Mouse (Mus musculus): ENCODE data around the gene Hoxc5. TPM values are rescaled to one million over a fixed set of nuclear protein-coding genes. Genes with fewer than 3 reads are reported as not detected.

Hoxc5 gene
- polyA plus RNA-seq, 1 experiment from 2014 or later = not detected

DNA sequence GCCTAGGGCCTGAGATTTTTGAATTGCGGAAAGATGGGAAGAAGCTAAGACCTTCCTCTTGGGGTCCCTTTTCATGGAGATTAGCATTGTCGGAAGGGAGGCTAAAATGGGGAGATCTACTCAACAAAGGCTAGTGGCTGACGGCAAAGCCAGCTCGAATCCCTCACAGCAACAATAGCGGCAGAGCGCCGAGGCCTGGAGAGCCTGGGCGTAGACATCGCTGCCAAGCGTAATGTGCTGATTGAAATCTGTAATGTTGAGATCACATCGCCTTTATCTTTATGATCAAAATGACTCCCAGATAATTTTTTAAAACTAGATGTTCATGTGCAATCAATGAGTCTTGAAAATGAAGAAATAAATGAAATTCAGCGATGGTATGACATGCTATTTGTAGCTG lies 32.8 kb upstream of the Hoxc5 start:
- Histone ChIP-seq H3K36me3 (ENCODE audit: poor library complexity, severe bottlenecking) (no peaks in the 10 kb centered on the region), H3K4me3 (no peak overlapping the region), H3K4me2 (no peak overlapping the region), H3K27ac (no peak overlapping the region), H3K9me3 (replicated peaks) (no peaks in the 10 kb centered on the region; the same call in 1 of the 2 replicates), H3K27me3 (peaks cover 100% of the 10 kb centered on the region), H3K4me1 (0 out of 2 replicates have a peak, but pooled peaks cover under 1% of the 10 kb centered on the region), H3K9ac (no peak overlapping the region)
- ATAC-seq = no peak
- under 1% methylated on average over 12 of the region's 12 CpGs for WGBS

DNA sequence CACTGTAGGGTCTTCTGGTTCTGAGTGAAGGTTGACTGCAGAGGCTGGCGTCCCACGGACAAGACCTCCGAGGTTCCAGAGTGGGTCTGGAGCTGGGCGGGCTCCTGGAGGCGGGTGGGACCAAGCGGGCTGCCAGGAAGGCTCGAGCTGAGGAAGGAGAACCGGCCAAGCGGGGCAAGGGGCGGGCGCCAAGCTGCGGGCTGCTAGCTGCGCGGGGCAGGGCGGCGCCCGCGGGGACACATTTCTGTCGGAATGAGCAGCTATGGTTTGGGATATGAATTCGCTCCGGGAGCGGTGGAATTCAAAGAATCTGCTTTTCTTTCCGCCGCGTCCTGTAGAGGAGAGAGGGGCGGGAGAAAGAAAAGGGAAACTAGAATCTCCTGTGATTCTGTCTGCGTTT lies 32.3 kb upstream of the Hoxc5 start:
- H3K27me3 ChIP-seq = peaks cover 100% of the 10 kb centered on the region
- WGBS = under 1% methylated on average over 27 of the region's 27 CpGs
- H3K27ac ChIP-seq = no peak overlapping the region
- H3K4me3 ChIP-seq = no peak overlapping the region
- H3K9me3 ChIP-seq (replicated peaks) = no peaks in the 10 kb centered on the region; the same call in 1 of the 2 replicates
- H3K9ac ChIP-seq = no peak overlapping the region
- no peak for ATAC-seq
- H3K4me2 ChIP-seq = no peak overlapping the region
- H3K36me3 ChIP-seq (ENCODE audit: poor library complexity, severe bottlenecking) = no peaks in the 10 kb centered on the region
- 0 out of 2 replicates have a peak, but pooled peaks cover 5% of the 10 kb centered on the region for H3K4me1 ChIP-seq

DNA sequence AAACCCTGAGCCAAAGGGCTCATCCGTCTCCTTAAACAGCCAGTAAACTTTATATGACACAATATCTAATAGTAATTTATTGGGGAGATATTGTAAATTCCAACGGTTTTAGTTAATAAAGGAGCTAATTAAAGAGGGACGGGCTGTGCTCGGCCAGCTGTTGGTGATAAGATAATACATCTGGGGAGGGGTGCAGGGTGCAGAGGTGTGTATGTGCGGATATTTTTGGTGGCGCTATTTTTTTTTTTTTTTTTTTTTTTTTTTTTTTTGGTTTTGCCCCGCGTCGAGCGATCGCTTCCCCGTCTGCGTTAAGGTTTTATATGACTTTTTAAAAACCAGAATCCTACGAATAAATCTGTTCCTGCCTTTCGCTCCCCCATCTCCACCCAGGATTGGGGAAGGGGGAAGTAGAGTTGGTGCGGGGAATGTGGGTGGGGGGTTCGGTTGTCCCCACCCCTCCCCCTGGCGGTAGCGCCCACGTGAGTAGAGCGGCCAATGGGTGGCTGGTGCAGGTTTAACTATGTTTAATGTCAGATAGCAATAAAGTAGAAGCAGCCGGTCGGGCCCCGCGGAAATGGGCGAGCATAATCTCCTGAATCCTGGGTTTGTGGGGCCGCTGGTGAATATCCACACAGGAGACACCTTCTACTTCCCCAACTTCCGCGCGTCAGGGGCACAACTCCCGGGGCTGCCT lies 30.8 kb upstream of the Hoxc5 start, which contains the start of gene Hoxc12:
Gene Hoxc12 (plus strand): TSS at position 479 of the 694 bp plus-strand sequence.
- Histone ChIP-seq H3K4me3 (no peak within 1 kb of the TSS), H3K4me2 (no peak within 1 kb of the TSS), H3K27ac (no peak within 1 kb of the TSS), H3K36me3 (ENCODE audit: poor library complexity, severe bottlenecking) (no peaks in the 10 kb centered on the region), H3K9ac (no peak within 1 kb of the TSS), H3K27me3 (peaks cover 100% of the 10 kb centered on the region), H3K9me3 (replicated peaks) (no peaks in the 10 kb centered on the region; the same call in 1 of the 2 replicates), H3K4me1 (0 out of 2 replicates have a peak, but pooled peaks cover 5% of the 10 kb centered on the region)
- no peak for ATAC-seq
- 1% methylated on average over 31 of the region's 31 CpGs for WGBS

DNA sequence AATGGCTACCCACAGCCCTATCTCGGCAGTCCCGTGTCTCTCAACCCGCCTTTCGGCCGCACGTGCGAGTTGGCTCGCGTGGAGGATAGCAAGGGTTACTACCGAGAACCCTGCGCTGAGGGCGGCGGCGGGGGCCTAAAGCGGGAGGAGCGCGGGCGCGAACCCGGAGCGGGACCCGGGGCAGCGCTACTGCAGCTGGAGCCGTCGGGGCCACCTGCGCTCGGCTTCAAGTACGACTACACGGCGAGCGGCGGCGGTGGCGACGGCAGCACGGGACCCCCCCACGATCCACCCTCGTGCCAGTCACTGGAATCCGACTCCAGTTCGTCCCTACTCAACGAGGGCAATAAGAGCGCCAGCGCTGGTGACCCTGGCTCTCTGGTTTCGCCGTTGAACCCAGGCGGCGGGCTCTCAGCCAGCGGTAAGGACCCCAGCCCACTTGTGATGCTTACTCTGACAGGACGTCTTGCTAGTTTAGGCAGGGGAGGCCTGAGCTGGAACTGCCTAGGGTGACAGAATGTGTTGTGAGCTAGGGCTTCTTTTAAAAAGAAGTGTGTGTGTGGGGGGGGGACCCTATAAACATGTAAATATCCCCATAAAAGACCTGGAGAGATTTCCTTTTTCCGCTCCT lies 30.1 kb upstream of the Hoxc5 start:
- Histone ChIP-seq H3K4me3 (no peak overlapping the region), H3K4me1 (0 out of 2 replicates have a peak, but pooled peaks cover 5% of the 10 kb centered on the region), H3K36me3 (ENCODE audit: poor library complexity, severe bottlenecking) (no peaks in the 10 kb centered on the region), H3K4me2 (no peak overlapping the region), H3K9me3 (replicated peaks) (no peaks in the 10 kb centered on the region; the same call in 1 of the 2 replicates), H3K9ac (no peak overlapping the region), H3K27ac (no peak overlapping the region), H3K27me3 (peaks cover 100% of the 10 kb centered on the region)
- ATAC-seq = no peak
- under 1% methylated on average over 50 of the region's 50 CpGs for WGBS

DNA sequence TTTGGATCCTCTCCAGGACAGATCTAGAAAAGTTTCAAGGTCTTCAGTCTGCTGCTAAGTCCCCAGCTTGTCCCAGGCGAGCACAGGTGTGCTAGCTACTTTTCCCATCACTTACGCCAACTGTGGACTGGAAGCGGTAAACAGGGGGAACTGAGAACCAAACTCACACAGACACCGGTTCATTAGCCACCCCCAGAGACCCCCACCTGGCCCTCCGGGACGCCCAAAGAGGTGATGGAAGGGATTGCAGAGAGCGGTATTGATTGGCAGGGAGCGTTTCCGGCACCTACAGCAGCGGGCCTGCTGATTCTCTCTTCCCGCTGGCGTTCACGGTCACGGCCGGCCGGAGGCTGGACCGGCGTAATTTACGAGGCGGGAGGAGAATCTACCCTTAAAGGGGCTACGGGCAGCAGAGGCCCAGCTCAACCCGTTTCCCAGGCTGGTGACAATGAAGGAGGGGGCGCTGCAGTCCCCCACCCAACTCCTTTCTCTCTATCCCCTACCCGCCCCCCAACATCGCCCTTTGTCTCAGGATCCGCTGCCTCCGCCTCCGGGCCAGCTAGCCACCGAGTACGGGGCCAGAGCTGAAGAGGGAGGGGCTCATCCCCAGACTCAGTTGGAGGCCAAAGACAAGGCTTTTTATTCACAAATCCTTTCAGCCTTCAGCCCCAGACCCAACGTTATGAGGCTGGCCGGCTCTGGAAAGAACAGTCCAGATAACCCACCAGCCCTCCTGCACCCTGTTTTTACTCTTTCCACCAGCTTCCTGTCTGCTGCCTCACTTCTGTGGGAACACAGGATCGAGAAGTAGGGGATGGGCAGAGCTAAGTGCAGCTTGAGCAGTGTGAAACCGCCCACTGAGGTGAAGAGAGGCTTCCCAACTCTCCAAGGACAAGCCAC lies 27.7 kb upstream of the Hoxc5 start:
- no peak for ATAC-seq
- no peak overlapping the region for H3K4me3 ChIP-seq
- WGBS = under 1% methylated on average over 34 of the region's 34 CpGs
- no peak overlapping the region for H3K9ac ChIP-seq
- H3K4me1 ChIP-seq = peaks cover 9% of the 10 kb centered on the region; the same call in 1 of the 2 replicates
- H3K27ac ChIP-seq = no peak overlapping the region
- peaks cover 100% of the 10 kb centered on the region for H3K27me3 ChIP-seq
- no peak overlapping the region for H3K4me2 ChIP-seq
- H3K9me3 ChIP-seq (replicated peaks) = no peaks in the 10 kb centered on the region; the same call in 1 of the 2 replicates
- no peaks in the 10 kb centered on the region for H3K36me3 ChIP-seq (ENCODE audit: poor library complexity, severe bottlenecking)

DNA sequence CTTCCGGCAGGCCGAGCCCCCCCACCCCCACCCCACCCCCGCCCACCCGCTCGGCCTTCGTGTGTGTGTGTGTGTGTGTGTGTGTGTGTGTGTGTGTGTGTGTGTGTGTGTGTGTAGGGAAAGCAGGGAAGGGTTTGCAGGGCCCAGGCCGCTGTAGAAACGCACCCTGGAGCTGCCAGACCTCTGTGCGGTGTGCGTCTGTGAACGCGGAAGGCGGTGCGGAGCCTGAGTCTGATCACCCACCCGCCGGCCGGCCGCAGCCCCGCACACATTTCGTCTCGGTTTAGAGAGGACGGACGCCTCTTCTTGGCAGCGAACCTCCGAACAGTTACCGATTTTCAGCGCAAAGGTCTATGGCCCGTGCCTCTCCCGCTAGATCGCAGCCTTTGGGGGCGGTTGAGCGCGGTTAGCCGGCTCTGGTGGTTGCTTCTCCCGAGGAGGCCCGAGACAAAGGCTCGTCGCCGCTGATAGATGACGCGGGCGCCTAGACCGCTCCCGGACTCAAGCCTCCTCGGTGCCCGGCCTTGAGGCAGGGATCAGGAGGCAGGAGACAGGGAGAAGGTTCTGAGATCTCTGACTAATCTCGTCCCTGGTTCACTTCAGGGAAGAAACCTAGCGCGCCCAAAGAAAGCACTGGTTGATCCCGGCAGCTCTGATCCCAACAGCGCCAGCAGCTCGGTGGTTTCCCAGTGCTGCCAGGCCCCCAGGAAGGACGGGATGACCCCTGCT lies 24.3 kb upstream of the Hoxc5 start:
- Histone ChIP-seq H3K27me3 (peaks cover 100% of the 10 kb centered on the region), H3K27ac (no peak overlapping the region), H3K4me2 (peak overlapping the region; percentile 34), H3K4me3 (no peak overlapping the region; the same call in 1 of the 2 replicates), H3K36me3 (ENCODE audit: poor library complexity, severe bottlenecking) (no peaks in the 10 kb centered on the region), H3K4me1 (peaks cover 9% of the 10 kb centered on the region; the same call in 1 of the 2 replicates), H3K9ac (no peak overlapping the region), H3K9me3 (replicated peaks) (no peaks in the 10 kb centered on the region)
- ATAC-seq = no peak
- under 1% methylated on average over 51 of the region's 53 CpGs for WGBS

DNA sequence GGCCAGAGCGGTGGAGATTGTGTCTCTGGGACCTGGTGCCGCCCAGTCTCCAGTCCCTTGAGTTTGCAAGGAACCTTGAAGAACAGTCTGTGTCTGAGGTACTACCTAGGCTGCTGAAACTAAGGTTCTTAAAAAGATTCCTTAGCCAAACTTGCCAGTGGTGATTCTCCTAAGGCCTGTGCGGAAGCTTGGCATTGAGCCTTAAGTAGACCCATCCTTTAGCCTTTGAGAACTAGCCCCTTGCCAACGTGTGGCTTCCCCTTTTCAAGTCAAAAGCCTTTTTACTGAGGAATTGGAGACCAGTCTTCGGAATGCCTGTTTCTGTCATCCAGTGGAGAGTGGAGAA lies 23.8 kb upstream of the Hoxc5 start:
- ATAC-seq = no peak
- Histone ChIP-seq H3K36me3 (ENCODE audit: poor library complexity, severe bottlenecking) (no peaks in the 10 kb centered on the region), H3K27ac (no peak overlapping the region), H3K4me2 (peak overlapping the region; percentile 34; the same call in 1 of the 2 replicates), H3K4me3 (no peak overlapping the region), H3K4me1 (peaks cover 9% of the 10 kb centered on the region; the same call in 1 of the 2 replicates), H3K9ac (no peak overlapping the region), H3K27me3 (peaks cover 100% of the 10 kb centered on the region), H3K9me3 (replicated peaks) (no peaks in the 10 kb centered on the region)
- WGBS = 3% methylated on average over 5 of the region's 5 CpGs

DNA sequence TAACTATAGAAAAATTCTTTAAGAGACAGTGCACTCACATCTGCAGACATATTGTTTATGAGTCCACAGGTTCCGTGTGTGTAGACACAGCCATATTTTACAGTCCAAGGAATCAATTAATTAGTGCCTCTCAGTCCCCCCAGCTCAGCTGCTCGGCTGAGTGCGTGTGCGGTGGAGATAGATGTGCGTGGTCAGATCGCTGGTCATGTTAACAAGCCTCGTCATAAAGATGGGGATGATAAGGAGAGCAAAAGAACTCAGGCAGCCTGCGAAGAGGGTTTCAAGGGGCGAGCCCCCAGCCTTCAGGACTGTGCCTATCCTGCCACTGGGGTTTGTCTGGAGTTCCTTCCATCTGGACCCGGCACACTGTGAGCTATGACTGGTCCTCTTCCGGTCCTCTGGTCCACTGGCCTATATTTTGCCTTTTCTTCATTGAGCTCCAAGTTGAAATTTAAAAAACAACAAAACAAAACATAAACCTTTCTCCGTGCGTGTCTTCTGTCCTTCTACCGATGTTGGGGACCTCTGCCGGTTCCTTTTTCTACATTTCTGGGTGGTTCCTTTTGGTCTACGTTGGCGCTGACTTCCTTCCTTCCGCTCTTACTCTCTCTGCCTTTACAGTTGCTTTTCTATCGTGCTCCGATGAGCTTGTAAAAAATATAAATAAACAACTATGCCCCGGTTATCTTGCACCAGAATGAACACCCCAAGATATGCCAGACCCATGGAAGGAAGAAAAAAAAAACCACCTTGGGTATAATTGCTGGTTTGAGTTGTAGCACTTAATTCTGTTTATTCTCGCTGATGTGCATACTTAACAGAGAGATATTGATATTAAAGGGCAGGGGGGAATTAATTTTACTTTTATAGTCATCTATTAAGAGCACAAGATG lies 21.8 kb upstream of the Hoxc5 start:
- no peak for ATAC-seq
- Histone ChIP-seq H3K4me3 (no peak overlapping the region), H3K27ac (no peak overlapping the region), H3K27me3 (peaks cover 100% of the 10 kb centered on the region), H3K4me1 (peaks cover 4% of the 10 kb centered on the region; the same call in 1 of the 2 replicates), H3K9me3 (replicated peaks) (no peaks in the 10 kb centered on the region), H3K36me3 (ENCODE audit: poor library complexity, severe bottlenecking) (no peaks in the 10 kb centered on the region), H3K4me2 (no peak overlapping the region), H3K9ac (no peak overlapping the region)
- 8% methylated on average over 22 of the region's 22 CpGs for WGBS

DNA sequence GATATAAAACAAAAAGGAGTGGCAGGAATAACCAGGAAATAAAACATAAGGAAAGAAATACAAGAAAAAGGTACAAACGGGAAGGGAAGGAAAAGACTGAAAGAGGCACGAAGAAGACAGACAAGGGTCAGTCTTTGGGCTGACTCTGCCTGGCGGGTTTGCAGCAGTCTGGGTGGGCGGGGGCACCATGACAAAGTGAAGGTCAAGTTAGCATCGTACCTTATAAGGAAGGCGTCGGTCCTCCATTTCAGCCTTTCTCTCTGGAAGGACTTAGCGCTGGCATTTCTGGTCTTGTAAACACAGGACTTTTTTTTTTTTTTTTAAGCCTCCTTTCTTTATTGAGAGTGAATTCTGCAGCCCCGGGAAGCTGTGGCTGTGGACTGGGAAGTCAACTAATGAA lies 20.0 kb upstream of the Hoxc5 start:
- no peak overlapping the region for H3K27ac ChIP-seq
- H3K4me2 ChIP-seq = no peak overlapping the region
- H3K36me3 ChIP-seq (ENCODE audit: poor library complexity, severe bottlenecking) = no peaks in the 10 kb centered on the region
- no peak overlapping the region for H3K4me3 ChIP-seq
- no peak for ATAC-seq
- H3K9ac ChIP-seq = no peak overlapping the region
- WGBS = 4% methylated on average over 9 of the region's 9 CpGs
- H3K4me1 ChIP-seq = peaks cover 4% of the 10 kb centered on the region; the same call in 1 of the 2 replicates
- no peaks in the 10 kb centered on the region for H3K9me3 ChIP-seq (replicated peaks)
- peaks cover 100% of the 10 kb centered on the region for H3K27me3 ChIP-seq

DNA sequence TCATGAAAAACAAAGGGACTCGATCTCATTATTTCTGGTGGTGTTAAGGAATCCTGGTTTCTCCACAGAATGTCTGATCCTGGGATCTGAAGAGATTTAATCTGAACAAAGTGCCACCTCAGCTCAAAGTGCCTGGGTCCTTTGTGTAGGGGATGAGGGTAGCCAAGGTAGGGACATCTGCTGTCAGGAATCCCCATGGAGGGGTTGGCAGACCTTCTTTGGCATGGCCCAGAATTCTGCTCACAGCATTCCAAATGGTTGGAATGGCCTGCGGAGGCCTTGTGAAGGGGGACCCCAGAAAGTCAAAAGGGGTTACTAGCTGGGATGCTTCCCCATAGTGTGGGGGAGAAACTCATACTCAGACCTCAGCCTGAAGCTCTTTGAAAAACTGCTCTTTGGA lies 18.4 kb upstream of the Hoxc5 start:
- H3K4me1 ChIP-seq = no peaks in the 10 kb centered on the region
- no peak overlapping the region for H3K27ac ChIP-seq
- no peak overlapping the region for H3K4me2 ChIP-seq
- no peak for ATAC-seq
- H3K9ac ChIP-seq = no peak overlapping the region
- H3K27me3 ChIP-seq = peaks cover 100% of the 10 kb centered on the region
- no peak overlapping the region for H3K4me3 ChIP-seq
- no peaks in the 10 kb centered on the region for H3K9me3 ChIP-seq (replicated peaks)
- WGBS = 10% methylated on average over 2 of the region's 2 CpGs
- H3K36me3 ChIP-seq (ENCODE audit: poor library complexity, severe bottlenecking) = no peaks in the 10 kb centered on the region
